Mouse (Mus musculus) thymus, postnatal 14 days (tissue): Measurements from ENCODE around the gene Gm27029.
A peak's percentile ranks its signal among the peaks of the same experiment; 100 is the strongest.
"Not testable (repeated sequence)": the region's sequence is repeated elsewhere in the genome, so short reads cannot be mapped to it uniquely, and the experiment has no call there.

Experiments used
- DNase-seq: peaks from one replicate; pipeline ENCODE4 v3.0.0; 2021

Gene Gm27029

GRCm38 (mm10) chr11:101424105-101424851 lies at the start of gene Gm27029:
Gene Gm27029, minus strand, starts transcription at chr11:101424796.
- DNase-seq: peak; percentile 21

GRCm38 (mm10) chr11:101474298-101474697 lies 49.7 kb upstream of the Gm27029 start:
- no peak for DNase-seq

- DNase-seq: not testable (repeated sequence)
These were observed 49.1 kb upstream of the Gm27029 start for GRCm38 (mm10) chr11:101473686-101474085.

GRCm38 (mm10) chr11:101472336-101472735 lies 47.7 kb upstream of the Gm27029 start:
- DNase-seq: no peak

GRCm38 (mm10) chr11:101471926-101472325 lies 47.3 kb upstream of the Gm27029 start:
- no peak for DNase-seq

- no peak for DNase-seq
These were observed 45.6 kb upstream of the Gm27029 start for GRCm38 (mm10) chr11:101470206-101470605.

- no peak for DNase-seq
These were observed 44.6 kb upstream of the Gm27029 start for GRCm38 (mm10) chr11:101469155-101469554.

GRCm38 (mm10) chr11:101468731-101469130 lies 44.1 kb upstream of the Gm27029 start:
- DNase-seq: no peak

GRCm38 (mm10) chr11:101468263-101468688 lies 43.7 kb upstream of the Gm27029 start:
- DNase-seq: no peak

- peak; percentile 82 for DNase-seq
These were observed 43.1 kb upstream of the Gm27029 start for GRCm38 (mm10) chr11:101467477-101468262.

- not testable (repeated sequence) for DNase-seq
These were observed 42.0 kb upstream of the Gm27029 start for GRCm38 (mm10) chr11:101466552-101466950.

GRCm38 (mm10) chr11:101465869-101466551 lies 41.4 kb upstream of the Gm27029 start, which contains the start of gene Vat1:
Gene Vat1, minus strand, starts transcription at chr11:101466230.
- DNase-seq: peak; percentile 70

- peak; percentile 48 for DNase-seq
These were observed 40.7 kb upstream of the Gm27029 start for GRCm38 (mm10) chr11:101465101-101465868.

GRCm38 (mm10) chr11:101464211-101465100 lies 39.9 kb upstream of the Gm27029 start, which contains the start of gene Rnd2:
Gene Rnd2, plus strand, starts transcription at chr11:101464999.
- no peak for DNase-seq

- no peak for DNase-seq
These were observed 38.2 kb upstream of the Gm27029 start for GRCm38 (mm10) chr11:101462583-101463440.

- DNase-seq: no peak
These were observed 37.5 kb upstream of the Gm27029 start for GRCm38 (mm10) chr11:101462141-101462540.

GRCm38 (mm10) chr11:101460321-101460720 lies 35.7 kb upstream of the Gm27029 start:
- DNase-seq: no peak

GRCm38 (mm10) chr11:101459716-101460115 lies 35.1 kb upstream of the Gm27029 start:
- no peak for DNase-seq

GRCm38 (mm10) chr11:101458217-101458616 lies 33.6 kb upstream of the Gm27029 start:
- no peak for DNase-seq

- no peak for DNase-seq
These were observed 33.0 kb upstream of the Gm27029 start for GRCm38 (mm10) chr11:101457631-101458030.
